Mouse (Mus musculus) erythroblast, embryonic 14.5 days (primary cell): ENCODE measurements around the gene Ap3b1. TPM values are rescaled to one million over a fixed set of nuclear protein-coding genes. Genes with fewer than 3 reads are reported as not detected.

Experiments
- H3K27me3 ChIP-seq: 2 replicates; pipeline ENCODE4 v1.6.1; 2012; ENCODE audit warnings: inconsistent platforms; ENCODE audit not compliant: control insufficient read depth
- H3K36me3 ChIP-seq: 2 replicates; pipeline ENCODE4 v1.6.1; 2012; ENCODE audit warnings: mild to moderate bottlenecking, inconsistent platforms; ENCODE audit not compliant: control insufficient read depth
- H3K4me1 ChIP-seq: 2 replicates; pipeline ENCODE4 v1.6.1; 2012; ENCODE audit warnings: inconsistent platforms; ENCODE audit not compliant: control insufficient read depth
- H3K4me3 ChIP-seq: replicated peaks from 2 replicates; pipeline ENCODE3; 2012; ENCODE audit warnings: moderate library complexity, mild to moderate bottlenecking, inconsistent platforms
- H3K9me3 ChIP-seq: 2 replicates; pipeline ENCODE4 v1.6.1; 2012; ENCODE audit warnings: low read length, inconsistent platforms, mixed read lengths; ENCODE audit not compliant: control insufficient read depth
- GATA1 ChIP-seq: IDR thresholded peaks from 2 replicates; pipeline ENCODE4 v1.6.1; 2012; ENCODE audit warnings: low read length, inconsistent platforms, mixed read lengths
- TAL1 ChIP-seq: IDR thresholded peaks from 3 replicates; pipeline ENCODE4 v1.6.1; 2012; ENCODE audit warnings: low read length, inconsistent platforms, mixed read lengths
- polyA plus RNA-seq: library from polyadenylated mRNA; stranded (reverse); fragments of >175 nt; gene quantifications from 2 replicates; pipeline ENCODE4 v1.2.3, GENCODE M21; 2012

Ap3b1 gene
- polyA plus RNA-seq, 1 experiment: 0.87 TPM

- Histone ChIP-seq H3K36me3 (peaks cover 38% of the 10 kb centered on the region), H3K9me3 (no peaks in the 10 kb centered on the region), H3K4me1 (no peaks in the 10 kb centered on the region), H3K4me3 (no peak overlapping the region), H3K27me3 (no peaks in the 10 kb centered on the region)
- TF ChIP-seq TAL1 (no peak), GATA1 (no peak)
Observed at GRCm38 (mm10) chr13:94441199-94441598, 82.4 kb downstream of the Ap3b1 start.

GRCm38 (mm10) chr13:94443411-94443810, 84.7 kb downstream of the Ap3b1 start:
- H3K4me1 ChIP-seq: no peaks in the 10 kb centered on the region

GRCm38 (mm10) chr13:94445103-94445502, 86.3 kb downstream of the Ap3b1 start:
- H3K36me3 ChIP-seq: peaks cover 44% of the 10 kb centered on the region
- no peaks in the 10 kb centered on the region for H3K9me3 ChIP-seq
- TF ChIP-seq TAL1: no peak
- no peak for TF ChIP-seq GATA1

More at GRCm38 (mm10) chr13:94443411-94443810, 84.7 kb downstream of the Ap3b1 start:
- H3K27me3 ChIP-seq: no peaks in the 10 kb centered on the region
- peaks cover 42% of the 10 kb centered on the region for H3K36me3 ChIP-seq
- H3K9me3 ChIP-seq: no peaks in the 10 kb centered on the region
- H3K4me3 ChIP-seq: no peak overlapping the region
- TF ChIP-seq TAL1 (no peak), GATA1 (no peak)

GRCm38 (mm10) chr13:94447003-94447402, 88.2 kb downstream of the Ap3b1 start:
- Histone ChIP-seq H3K9me3 (no peaks in the 10 kb centered on the region), H3K4me1 (no peaks in the 10 kb centered on the region), H3K36me3 (peaks cover 40% of the 10 kb centered on the region), H3K27me3 (no peaks in the 10 kb centered on the region), H3K4me3 (no peak overlapping the region)
- no peak for TF ChIP-seq TAL1
- TF ChIP-seq GATA1: no peak

More at GRCm38 (mm10) chr13:94445103-94445502, 86.3 kb downstream of the Ap3b1 start:
- H3K27me3 ChIP-seq: no peaks in the 10 kb centered on the region
- H3K4me3 ChIP-seq: no peak overlapping the region
- H3K4me1 ChIP-seq: no peaks in the 10 kb centered on the region

GRCm38 (mm10) chr13:94449593-94449992, 90.8 kb downstream of the Ap3b1 start:
- Histone ChIP-seq H3K4me1 (no peaks in the 10 kb centered on the region), H3K9me3 (no peaks in the 10 kb centered on the region), H3K36me3 (peaks cover 29% of the 10 kb centered on the region), H3K27me3 (no peaks in the 10 kb centered on the region), H3K4me3 (no peak overlapping the region)
- TF ChIP-seq GATA1: no peak
- no peak for TF ChIP-seq TAL1

GRCm38 (mm10) chr13:94451229-94451628, 92.5 kb downstream of the Ap3b1 start:
- Histone ChIP-seq H3K4me3 (no peak overlapping the region), H3K9me3 (no peaks in the 10 kb centered on the region), H3K36me3 (peaks cover 39% of the 10 kb centered on the region), H3K27me3 (no peaks in the 10 kb centered on the region), H3K4me1 (no peaks in the 10 kb centered on the region)
- TF ChIP-seq TAL1 (no peak), GATA1 (no peak)

- H3K4me3 ChIP-seq: no peak overlapping the region
- peaks cover 42% of the 10 kb centered on the region for H3K36me3 ChIP-seq
- no peaks in the 10 kb centered on the region for H3K9me3 ChIP-seq
Observed at GRCm38 (mm10) chr13:94454131-94454530, 95.4 kb downstream of the Ap3b1 start.

GRCm38 (mm10) chr13:94459143-94459542, 100.4 kb downstream of the Ap3b1 start:
- Histone ChIP-seq H3K27me3 (no peaks in the 10 kb centered on the region), H3K9me3 (no peaks in the 10 kb centered on the region), H3K4me1 (no peaks in the 10 kb centered on the region), H3K36me3 (peaks cover 46% of the 10 kb centered on the region), H3K4me3 (no peak overlapping the region)
- TF ChIP-seq TAL1 (no peak), GATA1 (no peak)

More at GRCm38 (mm10) chr13:94454131-94454530, 95.4 kb downstream of the Ap3b1 start:
- no peaks in the 10 kb centered on the region for H3K27me3 ChIP-seq
- no peak for TF ChIP-seq GATA1
- TF ChIP-seq TAL1: no peak
- H3K4me1 ChIP-seq: no peaks in the 10 kb centered on the region

- Histone ChIP-seq H3K9me3 (no peaks in the 10 kb centered on the region), H3K4me1 (no peaks in the 10 kb centered on the region), H3K36me3 (peaks cover 24% of the 10 kb centered on the region), H3K4me3 (no peak overlapping the region), H3K27me3 (no peaks in the 10 kb centered on the region)
- TF ChIP-seq GATA1: no peak
- TF ChIP-seq TAL1: no peak
Observed at GRCm38 (mm10) chr13:94464221-94464620, 105.5 kb downstream of the Ap3b1 start.

- no peak overlapping the region for H3K4me3 ChIP-seq
- no peaks in the 10 kb centered on the region for H3K4me1 ChIP-seq
- H3K27me3 ChIP-seq: no peaks in the 10 kb centered on the region
- TF ChIP-seq TAL1 (no peak), GATA1 (no peak)
- peaks cover 20% of the 10 kb centered on the region for H3K36me3 ChIP-seq
- H3K9me3 ChIP-seq: no peaks in the 10 kb centered on the region
Observed at GRCm38 (mm10) chr13:94468551-94468950, 109.8 kb downstream of the Ap3b1 start.
